Mouse (Mus musculus): ENCODE measurements around the gene Htr3b. TPM values are rescaled to one million over a fixed set of nuclear protein-coding genes. Genes with fewer than 3 reads are reported as not detected.

Htr3b gene
- polyA plus RNA-seq, 1 experiment = not detected

DNA sequence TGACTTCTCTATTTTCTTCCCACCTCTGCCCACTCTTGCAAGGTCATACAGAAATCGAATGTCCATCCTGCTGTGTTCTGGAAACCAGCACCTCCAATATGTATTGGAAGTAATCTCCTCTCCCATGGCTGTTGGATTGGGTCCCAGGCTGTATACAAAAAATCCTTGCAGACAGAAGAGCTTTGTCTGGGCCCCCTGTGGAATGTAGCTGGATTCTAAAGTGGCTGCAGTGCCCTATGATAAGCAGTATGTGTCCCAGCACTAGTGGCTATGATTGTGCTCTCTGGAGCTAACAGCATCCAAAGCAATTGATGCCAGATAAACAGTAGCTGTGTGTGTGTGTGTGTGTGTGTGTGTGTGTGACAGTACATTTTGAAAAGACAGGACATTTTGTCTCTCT lies 22.4 kb downstream of the Htr3b start:
- H3K27ac ChIP-seq (ENCODE audit: insufficient read depth, low read length) = no peak overlapping the region
- DNase-seq (ENCODE audit: low read depth in 1 of 2, low spot score in 2 of 2) = no peak
- no peaks in the 10 kb centered on the region for H3K36me3 ChIP-seq (ENCODE audit: control insufficient read depth, insufficient read depth, low read length)
- no peaks in the 10 kb centered on the region for H3K27me3 ChIP-seq (ENCODE audit: control insufficient read depth, insufficient read depth, low read length)
- no peak overlapping the region for H3K4me3 ChIP-seq (ENCODE audit: extremely low read depth, insufficient read depth, insufficient read length)
- H3K4me1 ChIP-seq (ENCODE audit: control insufficient read depth, insufficient read depth, insufficient read length) = no peaks in the 10 kb centered on the region
- TF ChIP-seq POLR2A (IDR thresholded peaks at IDR 0.05; ENCODE audit: low read depth, low read length) (no peak), CTCF (IDR thresholded peaks at IDR 0.05; ENCODE audit: extremely low read depth, insufficient read depth, insufficient read length, insufficient replicate concordance) (no peak)
- WGBS = 69% methylated on average over 1 of the region's 1 CpGs

GRCm38 (mm10) chr9:48929436-48929835 lies 35.4 kb downstream of the Htr3b start:
- H3K4me3 ChIP-seq (ENCODE audit: extremely low read depth, insufficient read depth, insufficient read length) = no peak overlapping the region
- DNase-seq (ENCODE audit: low read depth in 1 of 2, low spot score in 2 of 2) = no peak
- no peaks in the 10 kb centered on the region for H3K4me1 ChIP-seq (ENCODE audit: control insufficient read depth, insufficient read depth, insufficient read length)
- H3K27me3 ChIP-seq (ENCODE audit: control insufficient read depth, insufficient read depth, low read length) = no peaks in the 10 kb centered on the region
- no peaks in the 10 kb centered on the region for H3K36me3 ChIP-seq (ENCODE audit: control insufficient read depth, insufficient read depth, low read length)
- 76% methylated on average over 5 of the region's 5 CpGs for WGBS
- TF ChIP-seq CTCF (IDR thresholded peaks at IDR 0.05; ENCODE audit: extremely low read depth, insufficient read depth, insufficient read length, insufficient replicate concordance) (no peak), POLR2A (IDR thresholded peaks at IDR 0.05; ENCODE audit: low read depth, low read length) (no peak)
- no peak overlapping the region for H3K27ac ChIP-seq (ENCODE audit: insufficient read depth, low read length)

GRCm38 (mm10) chr9:48928781-48929180 lies 36.0 kb downstream of the Htr3b start:
- Histone ChIP-seq H3K4me3 (ENCODE audit: extremely low read depth, insufficient read depth, insufficient read length) (no peak overlapping the region), H3K27ac (ENCODE audit: insufficient read depth, low read length) (no peak overlapping the region), H3K27me3 (ENCODE audit: control insufficient read depth, insufficient read depth, low read length) (no peaks in the 10 kb centered on the region), H3K36me3 (ENCODE audit: control insufficient read depth, insufficient read depth, low read length) (no peaks in the 10 kb centered on the region), H3K4me1 (ENCODE audit: control insufficient read depth, insufficient read depth, insufficient read length) (no peaks in the 10 kb centered on the region)
- 68% methylated on average over 3 of the region's 3 CpGs for WGBS
- no peak for DNase-seq (ENCODE audit: low read depth in 1 of 2, low spot score in 2 of 2)
- TF ChIP-seq CTCF (IDR thresholded peaks at IDR 0.05; ENCODE audit: extremely low read depth, insufficient read depth, insufficient read length, insufficient replicate concordance) (no peak), POLR2A (IDR thresholded peaks at IDR 0.05; ENCODE audit: low read depth, low read length) (no peak)

DNA sequence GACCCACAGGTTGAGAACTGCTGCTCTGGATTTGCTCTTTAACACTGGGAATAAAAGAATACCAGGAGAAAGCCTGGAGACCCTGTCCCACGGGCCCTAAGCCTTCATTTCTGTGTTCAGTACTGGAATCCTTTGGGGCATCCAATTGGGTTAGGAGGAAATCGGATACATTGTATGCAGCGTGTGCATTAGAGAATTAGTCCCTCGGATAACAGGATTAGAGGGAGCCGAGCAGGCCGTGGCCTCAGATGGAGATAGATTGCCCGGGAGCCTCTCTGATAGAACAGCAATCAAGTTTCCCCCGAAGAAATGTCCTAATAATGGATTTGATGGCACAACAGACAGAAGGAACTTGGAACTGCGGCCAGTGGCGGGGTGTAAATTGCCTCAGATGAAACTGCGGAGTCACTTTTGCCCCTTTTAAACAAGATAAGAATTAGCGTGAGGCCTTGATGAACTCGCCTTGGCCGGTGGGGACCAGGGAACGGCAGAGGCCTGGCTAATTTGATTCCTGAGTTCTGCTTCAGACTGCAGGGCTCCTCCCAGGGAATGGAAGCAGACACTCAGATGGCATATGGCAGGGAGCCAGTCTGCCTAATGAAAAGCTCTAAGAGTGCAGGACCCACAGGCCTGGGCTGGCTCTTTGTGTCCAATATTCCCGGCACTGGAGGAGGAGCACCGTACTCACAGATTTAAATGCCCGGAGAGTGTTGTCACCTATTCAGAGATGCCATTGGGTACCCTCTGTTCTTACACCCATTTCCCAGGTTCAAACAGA lies 48.6 kb downstream of the Htr3b start:
- Histone ChIP-seq H3K4me3 (ENCODE audit: extremely low read depth, insufficient read depth, insufficient read length) (no peak overlapping the region), H3K4me1 (ENCODE audit: control insufficient read depth, insufficient read depth, insufficient read length) (no peaks in the 10 kb centered on the region), H3K36me3 (ENCODE audit: control insufficient read depth, insufficient read depth, low read length) (no peaks in the 10 kb centered on the region), H3K27me3 (ENCODE audit: control insufficient read depth, insufficient read depth, low read length) (no peaks in the 10 kb centered on the region), H3K27ac (ENCODE audit: insufficient read depth, low read length) (no peak overlapping the region)
- WGBS = 89% methylated on average over 18 of the region's 18 CpGs
- TF ChIP-seq CTCF (IDR thresholded peaks at IDR 0.05; ENCODE audit: extremely low read depth, insufficient read depth, insufficient read length, insufficient replicate concordance) (no peak), POLR2A (IDR thresholded peaks at IDR 0.05; ENCODE audit: low read depth, low read length) (no peak)
- DNase-seq (ENCODE audit: low read depth in 1 of 2, low spot score in 2 of 2) = no peak

- 20% methylated on average over 9 of the region's 9 CpGs for WGBS
- no peak for TF ChIP-seq CTCF (IDR thresholded peaks at IDR 0.05; ENCODE audit: extremely low read depth, insufficient read depth, insufficient read length, insufficient replicate concordance)
- TF ChIP-seq POLR2A (IDR thresholded peaks at IDR 0.05; ENCODE audit: low read depth, low read length) = no peak
- no peak for DNase-seq (ENCODE audit: low read depth in 1 of 2, low spot score in 2 of 2)
These were observed 53.8 kb downstream of the Htr3b start, which contains the start of gene Htr3a for GRCm38 (mm10) chr9:48910885-48911537. Htr3a (minus strand) TSS chr9:48911099.

GRCm38 (mm10) chr9:48904421-48904820 lies 60.4 kb downstream of the Htr3b start:
- WGBS = 70% methylated on average over 5 of the region's 5 CpGs
- H3K4me1 ChIP-seq (ENCODE audit: control insufficient read depth, insufficient read depth, insufficient read length) = no peaks in the 10 kb centered on the region
- no peak for DNase-seq (ENCODE audit: low read depth in 1 of 2, low spot score in 2 of 2)
- no peak overlapping the region for H3K27ac ChIP-seq (ENCODE audit: insufficient read depth, low read length)
- TF ChIP-seq CTCF (IDR thresholded peaks at IDR 0.05; ENCODE audit: extremely low read depth, insufficient read depth, insufficient read length, insufficient replicate concordance) (no peak), POLR2A (IDR thresholded peaks at IDR 0.05; ENCODE audit: low read depth, low read length) (no peak)
- H3K36me3 ChIP-seq (ENCODE audit: control insufficient read depth, insufficient read depth, low read length) = no peaks in the 10 kb centered on the region
- H3K27me3 ChIP-seq (ENCODE audit: control insufficient read depth, insufficient read depth, low read length) = no peaks in the 10 kb centered on the region
- H3K4me3 ChIP-seq (ENCODE audit: extremely low read depth, insufficient read depth, insufficient read length) = no peak overlapping the region

More at GRCm38 (mm10) chr9:48910885-48911537, 53.8 kb downstream of the Htr3b start, which contains the start of gene Htr3a:
- no peak within 1 kb of the TSS for H3K27ac ChIP-seq (ENCODE audit: insufficient read depth, low read length)
- H3K4me1 ChIP-seq (ENCODE audit: control insufficient read depth, insufficient read depth, insufficient read length) = no peaks in the 10 kb centered on the region
- H3K4me3 ChIP-seq (ENCODE audit: extremely low read depth, insufficient read depth, insufficient read length) = no peak within 1 kb of the TSS
- H3K27me3 ChIP-seq (ENCODE audit: control insufficient read depth, insufficient read depth, low read length) = no peaks in the 10 kb centered on the region
- no peaks in the 10 kb centered on the region for H3K36me3 ChIP-seq (ENCODE audit: control insufficient read depth, insufficient read depth, low read length)

- TF ChIP-seq CTCF (IDR thresholded peaks at IDR 0.05; ENCODE audit: extremely low read depth, insufficient read depth, insufficient read length, insufficient replicate concordance) (no peak), POLR2A (IDR thresholded peaks at IDR 0.05; ENCODE audit: low read depth, low read length) (no peak)
- Histone ChIP-seq H3K36me3 (ENCODE audit: control insufficient read depth, insufficient read depth, low read length) (no peaks in the 10 kb centered on the region), H3K4me1 (ENCODE audit: control insufficient read depth, insufficient read depth, insufficient read length) (no peaks in the 10 kb centered on the region), H3K27ac (ENCODE audit: insufficient read depth, low read length) (no peak overlapping the region), H3K27me3 (ENCODE audit: control insufficient read depth, insufficient read depth, low read length) (no peaks in the 10 kb centered on the region), H3K4me3 (ENCODE audit: extremely low read depth, insufficient read depth, insufficient read length) (no peak overlapping the region)
- WGBS = 78% methylated on average over 2 of the region's 2 CpGs
- DNase-seq (ENCODE audit: low read depth in 1 of 2, low spot score in 2 of 2) = no peak
These were observed 61.0 kb downstream of the Htr3b start for GRCm38 (mm10) chr9:48903766-48904165.
